Mouse (Mus musculus) activated CD4-positive, CD25-positive, alpha-beta regulatory T cell, adult 4 months (primary cell): ENCODE data around the gene Srr. TPM values are rescaled to one million over a fixed set of nuclear protein-coding genes. Genes with fewer than 3 reads are reported as not detected.
A peak's percentile ranks its signal among the peaks of the same experiment; 100 is the strongest.

Experiments used
- ATAC-seq: one replicate; pipeline ENCODE4 v1.8.0; 2017
- polyA plus RNA-seq, 2 experiments: library from polyadenylated mRNA; unstranded; fragments of 100-300 nt; shearing (Covaris generic); gene quantifications; one replicate each; pipeline ENCODE4 v1.2.1; 2017

Srr gene
- polyA plus RNA-seq, 2 experiments from 2014 or later: 4.9 to 7.3 TPM

GRCm38 (mm10) chr11:74907850-74908249 lies 17.9 kb downstream of the Srr start:
- no peak for ATAC-seq

- no peak for ATAC-seq
These were observed 23.3 kb downstream of the Srr start for GRCm38 (mm10) chr11:74902416-74902815.

DNA sequence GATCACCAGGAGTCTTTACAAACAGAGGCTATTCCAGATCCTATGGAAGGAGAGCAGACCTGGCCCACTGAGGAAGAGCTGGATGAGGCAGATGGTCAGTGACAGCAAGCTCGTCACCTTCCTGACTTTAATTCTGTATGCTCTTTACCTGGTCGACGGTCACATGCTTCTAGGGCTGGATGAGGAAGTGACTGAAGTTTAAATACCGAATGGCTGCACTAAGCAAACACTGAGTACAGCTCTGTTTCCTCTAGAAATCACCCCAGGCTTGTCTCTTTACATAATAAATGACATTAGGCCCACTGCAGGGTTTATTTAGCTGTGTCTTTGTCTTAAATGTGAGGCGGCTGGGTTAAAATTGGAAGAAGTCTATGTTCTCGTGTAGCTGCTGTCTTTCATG lies 24.2 kb downstream of the Srr start:
- ATAC-seq: no peak

- ATAC-seq: no peak
These were observed 27.3 kb downstream of the Srr start for GRCm38 (mm10) chr11:74898517-74898827.

DNA sequence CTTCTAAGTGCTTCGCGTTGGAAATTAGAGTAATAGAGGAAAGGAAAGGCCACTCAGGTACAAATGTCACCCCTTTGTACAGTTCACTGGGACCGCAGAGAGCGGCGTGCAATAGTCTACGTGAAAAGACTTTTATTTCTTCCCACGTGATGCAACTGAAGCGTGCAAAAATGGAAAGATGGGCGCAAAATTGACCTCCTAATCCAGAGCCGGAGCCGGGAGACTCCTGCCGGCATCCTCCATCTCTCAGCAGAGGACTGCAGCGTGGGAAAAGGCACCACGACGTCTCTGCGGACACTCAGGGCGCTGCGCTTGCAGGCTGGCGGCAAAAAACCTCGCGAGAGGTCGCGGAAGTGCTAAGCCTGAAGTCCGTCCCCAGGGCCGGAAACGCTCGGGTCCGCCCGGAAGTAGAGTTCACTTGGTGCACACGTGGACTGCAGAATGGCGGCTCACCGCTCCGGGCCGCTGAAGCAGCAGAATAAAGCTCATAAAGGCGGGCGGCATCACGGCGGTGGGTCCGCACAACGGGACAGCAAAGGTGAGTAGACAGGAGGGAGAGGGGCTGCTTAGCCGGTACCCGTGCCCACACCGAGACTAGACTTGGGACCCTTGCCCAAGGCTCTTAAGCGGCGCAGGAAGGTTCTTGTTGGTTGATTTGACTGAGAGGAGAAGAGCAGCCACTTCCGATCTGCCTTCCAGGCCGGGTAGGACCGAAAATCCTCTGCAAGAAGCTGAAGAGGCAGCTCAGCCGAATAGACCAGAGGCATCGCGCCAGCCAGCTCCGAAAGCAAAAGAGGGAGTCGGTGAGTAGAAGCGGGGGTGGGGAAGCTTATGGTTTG lies 27.9 kb downstream of the Srr start, which contains the start of gene Tsr1:
Tsr1 (plus strand) TSS at position 394 of the 839 bp plus-strand sequence.
- ATAC-seq: peak; percentile 87

GRCm38 (mm10) chr11:74896901-74897677 lies 28.7 kb downstream of the Srr start, which contains the start of gene Sgsm2:
Gene Sgsm2 (minus strand): TSS chr11:74897060.
- peak; percentile 29 for ATAC-seq

DNA sequence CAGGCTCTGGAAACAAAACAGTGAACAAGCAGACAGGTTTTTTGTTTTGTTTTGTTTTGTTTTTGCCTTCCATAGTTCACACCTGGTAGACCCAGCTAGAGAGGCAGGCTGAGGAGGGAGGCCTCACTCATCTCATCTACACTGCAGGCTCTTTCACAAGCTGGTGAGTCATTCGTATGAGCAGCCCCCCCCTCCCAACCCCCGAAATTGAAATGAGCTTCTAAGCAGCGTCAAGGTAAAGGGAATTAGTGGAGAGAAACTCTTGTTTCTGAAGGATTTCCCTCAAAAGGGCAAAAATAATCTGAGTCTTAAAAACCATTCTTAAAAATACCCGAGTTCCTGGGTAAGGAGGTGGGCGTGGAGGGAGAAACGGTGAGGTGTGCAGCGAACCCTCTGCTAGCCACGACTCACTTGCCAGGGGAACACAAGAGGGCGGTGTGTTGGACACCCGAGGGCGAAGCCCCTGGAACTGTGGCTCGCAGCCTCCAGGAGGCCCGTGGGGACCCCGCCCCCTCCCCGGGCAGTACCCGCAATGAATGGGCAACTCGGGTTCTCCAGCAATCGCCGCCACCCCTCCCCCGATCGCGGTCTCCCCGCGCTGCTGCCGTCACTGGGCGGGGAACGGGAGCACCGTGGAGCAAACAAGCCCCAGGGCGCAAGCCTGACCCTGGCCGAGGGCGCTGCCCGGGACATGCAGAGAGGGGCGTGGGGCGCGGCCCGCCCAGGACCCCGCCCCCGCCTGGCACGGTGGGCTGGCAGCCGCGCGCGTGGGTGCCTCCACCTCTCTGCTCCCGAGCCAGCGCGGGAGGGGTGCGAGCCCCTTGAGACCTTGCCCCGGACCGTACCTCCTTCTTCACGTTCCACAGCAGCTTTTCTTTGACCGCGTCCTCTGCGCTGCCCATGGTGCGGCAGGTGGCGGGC lies 29.5 kb downstream of the Srr start:
- ATAC-seq: no peak

- ATAC-seq: no peak
These were observed 31.1 kb downstream of the Srr start for GRCm38 (mm10) chr11:74894619-74895018.

DNA sequence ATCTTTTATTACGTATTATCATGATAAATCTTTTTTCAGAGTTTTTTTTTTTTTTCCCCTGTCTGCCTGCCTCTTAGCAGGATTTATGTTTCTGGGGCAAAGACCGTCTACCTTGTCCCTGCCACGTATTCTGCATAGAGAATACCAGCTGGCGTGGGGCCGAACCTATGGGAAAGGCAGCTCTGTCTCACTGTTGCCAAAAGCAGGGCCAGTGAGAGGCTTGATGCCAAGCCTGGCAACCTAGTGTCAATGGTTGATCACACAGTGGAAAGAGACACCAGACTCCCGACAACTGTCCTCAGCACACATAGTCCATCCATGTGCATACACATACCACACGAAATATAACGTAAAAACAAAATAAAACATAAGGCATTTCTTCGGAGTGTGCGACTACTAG lies 42.6 kb downstream of the Srr start:
- no peak for ATAC-seq

- ATAC-seq: no peak
These were observed 43.8 kb downstream of the Srr start for GRCm38 (mm10) chr11:74881979-74882378.

DNA sequence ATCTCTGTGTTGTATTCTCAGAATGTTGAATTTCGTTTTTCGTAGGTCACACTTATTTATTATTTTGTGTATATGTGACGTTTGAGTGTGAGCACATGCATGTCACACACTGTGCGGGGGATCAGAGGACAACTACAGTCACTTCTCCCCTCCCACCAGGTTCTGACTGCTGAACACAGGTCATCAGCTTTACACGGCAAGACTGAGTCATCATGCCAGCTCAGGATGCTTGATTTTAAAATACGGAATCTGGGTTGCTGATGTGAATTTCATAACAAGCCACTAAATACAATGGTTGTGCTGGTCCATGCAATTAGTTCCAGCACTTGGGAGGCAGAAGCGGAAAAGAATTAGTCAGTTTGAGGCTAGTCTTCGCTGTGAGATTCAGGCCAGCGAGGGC lies 44.7 kb downstream of the Srr start:
- ATAC-seq: no peak

GRCm38 (mm10) chr11:74876801-74877200 lies 48.9 kb downstream of the Srr start:
- ATAC-seq: no peak

- ATAC-seq: no peak
These were observed 51.1 kb downstream of the Srr start for GRCm38 (mm10) chr11:74874630-74875029.

- no peak for ATAC-seq
These were observed 54.6 kb downstream of the Srr start for GRCm38 (mm10) chr11:74870991-74871622.

DNA sequence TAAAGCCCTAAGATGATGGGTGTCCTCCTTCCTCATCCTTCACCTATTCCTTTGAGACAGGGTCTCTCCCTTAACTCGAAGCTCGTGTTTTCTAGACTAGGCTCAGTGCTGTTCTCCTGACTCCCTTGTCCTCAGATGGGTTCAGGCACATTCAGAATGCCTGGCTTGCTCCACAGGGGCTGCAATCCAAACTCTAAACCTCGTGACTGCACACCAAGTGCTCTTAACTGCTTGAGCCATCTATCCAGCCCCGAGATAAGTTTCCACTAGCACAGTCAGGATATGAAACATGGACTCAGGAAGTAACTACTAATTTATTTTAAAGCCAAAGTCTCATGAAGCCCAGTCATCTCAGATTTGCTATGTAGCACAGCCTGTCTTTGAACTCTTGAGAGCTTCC lies 55.2 kb downstream of the Srr start:
- ATAC-seq: no peak

GRCm38 (mm10) chr11:74869603-74870002 lies 56.1 kb downstream of the Srr start:
- no peak for ATAC-seq

DNA sequence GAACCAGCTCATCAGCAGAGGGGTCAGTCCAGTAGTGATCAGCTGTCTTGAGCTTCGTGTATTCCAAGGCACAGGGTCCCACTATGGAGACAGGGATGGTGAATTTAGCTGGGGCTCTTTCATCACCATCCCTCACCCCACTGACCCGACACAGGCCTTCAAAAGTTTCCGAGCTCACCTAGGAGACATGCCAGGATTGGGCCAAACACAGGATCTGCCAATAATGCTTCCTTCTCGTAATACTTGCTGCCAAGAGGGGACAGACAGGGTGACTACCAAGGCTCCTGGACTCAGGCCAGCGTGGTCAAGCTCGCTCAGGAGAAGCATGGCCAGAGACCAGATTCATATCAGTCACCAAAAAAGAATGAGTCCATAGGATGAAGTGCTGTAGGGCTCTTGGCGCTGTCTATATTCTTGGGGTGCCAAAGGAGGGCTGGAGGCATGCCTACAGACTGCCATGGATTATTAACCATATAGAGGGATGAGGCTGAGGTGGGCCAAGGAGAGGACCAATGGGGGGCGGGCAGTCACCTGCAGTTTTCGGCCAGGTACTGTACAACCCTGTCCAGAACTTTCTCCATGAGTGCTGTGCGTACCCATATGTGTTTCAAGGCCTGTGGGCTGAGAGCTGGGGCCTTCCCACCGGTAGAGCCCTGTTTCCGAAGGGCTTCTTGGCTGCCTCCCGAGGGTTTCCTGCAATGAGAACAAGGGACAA lies 57.5 kb downstream of the Srr start:
- ATAC-seq: no peak

DNA sequence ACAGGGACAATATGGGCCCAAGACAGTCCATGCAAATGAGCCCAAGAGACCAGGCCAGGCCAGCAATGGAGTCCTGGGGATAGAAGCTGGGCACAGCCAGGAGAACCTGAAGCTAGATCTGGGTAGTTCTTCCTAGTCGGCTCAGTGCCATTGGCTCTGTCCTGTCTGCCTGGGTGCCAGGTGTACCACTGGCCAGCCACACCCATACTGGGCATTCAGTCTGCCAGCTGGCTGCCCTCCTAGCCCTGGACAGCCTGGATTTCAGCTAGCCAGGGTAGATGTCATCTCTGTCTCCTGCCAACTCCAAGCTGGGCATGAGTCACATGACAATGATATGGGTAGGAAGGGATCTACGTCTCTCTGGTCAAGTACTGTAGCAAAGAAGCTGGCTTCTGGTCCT lies 58.6 kb downstream of the Srr start:
- ATAC-seq: no peak

GRCm38 (mm10) chr11:74866640-74867039 lies 59.1 kb downstream of the Srr start:
- no peak for ATAC-seq

DNA sequence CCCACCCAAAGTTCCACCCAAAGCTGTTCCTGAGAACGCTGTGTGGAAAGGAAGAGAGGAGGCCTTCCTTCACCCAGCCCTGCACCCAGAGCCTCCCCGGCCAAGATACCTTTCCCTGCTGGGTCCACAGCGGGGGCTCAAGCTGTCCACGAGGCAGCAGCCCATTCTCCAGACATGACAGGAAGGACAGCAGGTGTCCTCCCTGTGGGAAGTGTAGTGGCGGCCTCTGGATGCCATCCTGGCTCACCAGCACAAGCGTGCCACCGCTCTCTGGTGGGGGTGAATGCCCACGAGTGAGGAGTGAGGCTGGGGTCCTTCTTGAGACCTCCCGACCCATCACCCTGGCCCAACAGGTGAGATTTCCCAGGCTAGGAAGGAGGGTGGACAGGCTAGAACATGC lies 60.5 kb downstream of the Srr start:
- ATAC-seq: no peak

- no peak for ATAC-seq
These were observed 61.3 kb downstream of the Srr start for GRCm38 (mm10) chr11:74864421-74864820.

GRCm38 (mm10) chr11:74863471-74863870 lies 62.3 kb downstream of the Srr start:
- ATAC-seq: no peak
